Mouse (Mus musculus) MEL (cell line): ENCODE measurements at regions not wholly inside any gene's neighbourhood (a gene's known extent, or its start where the extent isn't known, plus 50 kb on each side); places are given as distances from the start of the nearest gene placed in this dataset.

ENCODE experiments used
- CHD1 ChIP-seq: IDR thresholded peaks from 2 replicates; pipeline ENCODE4 v1.6.1; 2012; ENCODE audit warnings: low read depth, mild to moderate bottlenecking, inconsistent platforms, low read length, improper control_type of control experiment
- CHD2 ChIP-seq: IDR thresholded peaks from 2 replicates; pipeline ENCODE4 v1.6.1; 2011; ENCODE audit warnings: low read length, improper control_type of control experiment
- CTCF ChIP-seq, 3 experiments: IDR thresholded peaks in 2 of 3; conservative IDR thresholded peaks in 1 of 3; 2 replicates each; pipeline ENCODE4 v1.5.1; 2011 to 2012; ENCODE audit warnings: low read length in 3 of 3, low read depth in 2 of 3, mild to moderate bottlenecking in 2 of 3, improper control_type of control experiment in 1 of 3, inconsistent platforms in 1 of 3, mixed read lengths in 1 of 3, moderate library complexity in 1 of 3; ENCODE audit not compliant: control insufficient read depth in 1 of 3, insufficient read depth in 1 of 3, poor library complexity in 1 of 3, severe bottlenecking in 1 of 3
- MAFK ChIP-seq: IDR thresholded peaks from 2 replicates; pipeline ENCODE4 v1.6.1; 2011; ENCODE audit warnings: low read depth, mild to moderate bottlenecking, low read length, improper control_type of control experiment, borderline replicate concordance
- MAX ChIP-seq: IDR thresholded peaks from 2 replicates; pipeline ENCODE4 v1.6.1; 2011; ENCODE audit warnings: low read length, improper control_type of control experiment
- MYC ChIP-seq: IDR thresholded peaks from 2 replicates; pipeline ENCODE4 v1.6.1; 2011; ENCODE audit warnings: low read depth, mild to moderate bottlenecking, low read length, improper control_type of control experiment, moderate library complexity
- POLR2A ChIP-seq, 2 experiments: IDR thresholded peaks; 2 replicates each; pipeline ENCODE4 v1.6.1; 2011 to 2012; ENCODE audit warnings: low read length in 2 of 2, mild to moderate bottlenecking in 2 of 2, control low read depth in 1 of 2, improper control_type of control experiment in 1 of 2, low read depth in 1 of 2, moderate library complexity in 1 of 2; ENCODE audit not compliant: control insufficient read depth in 1 of 2, insufficient read depth in 1 of 2, poor library complexity in 1 of 2
- TAL1 ChIP-seq: IDR thresholded peaks from 2 replicates; pipeline ENCODE4 v1.6.1; 2012; ENCODE audit warnings: mild to moderate bottlenecking, inconsistent platforms, low read length, moderate library complexity, mixed read lengths
- ZC3H11A ChIP-seq: IDR thresholded peaks from 2 replicates; pipeline ENCODE4 v1.6.1; 2012; ENCODE audit warnings: low read depth, mild to moderate bottlenecking, inconsistent platforms, low read length, improper control_type of control experiment

DNA sequence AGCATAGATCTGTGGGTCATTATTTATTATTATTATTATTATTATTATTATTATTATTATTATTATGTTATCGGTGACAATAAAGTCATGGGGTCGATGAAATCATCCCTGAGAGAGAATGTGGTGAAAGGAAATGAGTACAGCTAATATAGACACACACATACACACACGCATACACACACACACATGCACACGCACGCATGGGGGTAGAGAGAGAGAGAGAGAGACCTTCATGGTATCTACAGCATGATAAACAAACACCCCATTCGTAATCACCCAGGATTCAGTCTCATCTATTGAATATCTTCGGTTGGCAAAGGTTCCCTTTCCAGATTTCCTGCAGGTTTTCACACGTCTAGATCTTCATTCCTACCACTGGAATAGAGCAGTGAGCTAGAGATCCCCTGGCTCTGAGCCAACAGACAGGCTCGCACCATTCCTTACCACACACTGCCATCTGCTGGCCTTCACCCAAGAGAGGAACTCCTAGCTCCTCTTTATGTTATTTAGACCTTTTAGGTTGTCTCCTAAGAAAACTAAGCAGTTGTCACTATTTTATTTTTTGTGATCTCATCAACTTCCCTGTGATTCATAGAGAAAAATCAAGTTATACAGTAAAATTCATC lies 171.2 kb upstream of the Zpld1 start:
- peak; percentile 31 to 83 (median 82); a peak in 5 of 6 replicates for TF ChIP-seq CTCF (IDR thresholded peaks at IDR 0.05 in 2 of 3, conservative IDR thresholded peaks at IDR 0.05 in 1 of 3; ENCODE audit: control insufficient read depth in 1 of 3, insufficient read depth in 1 of 3, low read depth in 2 of 3, low read length in 3 of 3, poor library complexity in 1 of 3, severe bottlenecking in 1 of 3)
- TF ChIP-seq MAFK: no peak
- TF ChIP-seq MAX: no peak
- TF ChIP-seq ZC3H11A: peak; percentile 82
- no peak for TF ChIP-seq POLR2A (IDR thresholded peaks at IDR 0.05; ENCODE audit: control insufficient read depth in 1 of 2, insufficient read depth in 1 of 2, low read depth in 1 of 2, low read length in 2 of 2, poor library complexity in 1 of 2)
- no peak for TF ChIP-seq CHD2
- no peak for TF ChIP-seq MYC
- TF ChIP-seq CHD1: no peak
- TF ChIP-seq TAL1: no peak
